Mouse (Mus musculus): ENCODE results near the gene Cuedc1. TPM values are rescaled to one million over a fixed set of nuclear protein-coding genes. Genes with fewer than 3 reads are reported as not detected.

Gene Cuedc1
- polyA plus RNA-seq, 1 experiment, result 21.9 TPM

DNA sequence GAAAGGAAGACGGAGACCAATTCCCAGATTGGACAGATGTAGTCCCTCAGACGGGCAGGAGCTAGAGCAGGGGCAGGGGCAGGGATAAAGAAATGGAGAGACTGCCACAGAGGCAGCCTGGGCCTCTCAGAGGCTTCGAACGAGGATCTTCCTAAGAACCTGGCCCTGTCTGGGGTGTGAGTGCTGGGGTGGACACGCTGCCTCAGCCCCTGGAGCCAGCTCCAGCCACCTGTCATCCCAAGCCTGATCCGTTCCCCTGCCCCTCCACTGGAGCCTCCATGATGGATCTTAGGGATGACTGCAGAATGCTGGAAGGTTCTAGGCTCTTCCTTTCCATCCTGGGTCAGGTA, 20.2 kb downstream of the Cuedc1 start:
- H3K4me1 ChIP-seq (ENCODE audit: control insufficient read depth, insufficient read depth, low read length), result peaks cover 5% of the 10 kb centered on the region
- H3K9me3 ChIP-seq (replicated peaks; ENCODE audit: control insufficient read depth, insufficient read depth, low read length, poor library complexity, severe bottlenecking), result no peaks in the 10 kb centered on the region
- no peaks in the 10 kb centered on the region for H3K27me3 ChIP-seq (ENCODE audit: control insufficient read depth, insufficient read depth, low read length, poor library complexity, severe bottlenecking)
- no peak overlapping the region for H3K4me3 ChIP-seq (ENCODE audit: low read depth, low read length)
- H3K36me3 ChIP-seq (ENCODE audit: control insufficient read depth, insufficient read depth, low read length, poor library complexity, severe bottlenecking), result no peaks in the 10 kb centered on the region
- no peak overlapping the region for H3K27ac ChIP-seq (ENCODE audit: insufficient read depth, low read length)
- no peak overlapping the region for H3K9ac ChIP-seq (ENCODE audit: low read depth, poor library complexity, severe bottlenecking)
- TF ChIP-seq EP300 (IDR thresholded peaks at IDR 0.05; ENCODE audit: insufficient read depth, low read depth, low read length), result no peak
- no peak for TF ChIP-seq CTCF (IDR thresholded peaks at IDR 0.05; ENCODE audit: low read depth, low read length)
- TF ChIP-seq POLR2A (IDR thresholded peaks at IDR 0.05; ENCODE audit: insufficient read depth, low read length), result no peak

DNA sequence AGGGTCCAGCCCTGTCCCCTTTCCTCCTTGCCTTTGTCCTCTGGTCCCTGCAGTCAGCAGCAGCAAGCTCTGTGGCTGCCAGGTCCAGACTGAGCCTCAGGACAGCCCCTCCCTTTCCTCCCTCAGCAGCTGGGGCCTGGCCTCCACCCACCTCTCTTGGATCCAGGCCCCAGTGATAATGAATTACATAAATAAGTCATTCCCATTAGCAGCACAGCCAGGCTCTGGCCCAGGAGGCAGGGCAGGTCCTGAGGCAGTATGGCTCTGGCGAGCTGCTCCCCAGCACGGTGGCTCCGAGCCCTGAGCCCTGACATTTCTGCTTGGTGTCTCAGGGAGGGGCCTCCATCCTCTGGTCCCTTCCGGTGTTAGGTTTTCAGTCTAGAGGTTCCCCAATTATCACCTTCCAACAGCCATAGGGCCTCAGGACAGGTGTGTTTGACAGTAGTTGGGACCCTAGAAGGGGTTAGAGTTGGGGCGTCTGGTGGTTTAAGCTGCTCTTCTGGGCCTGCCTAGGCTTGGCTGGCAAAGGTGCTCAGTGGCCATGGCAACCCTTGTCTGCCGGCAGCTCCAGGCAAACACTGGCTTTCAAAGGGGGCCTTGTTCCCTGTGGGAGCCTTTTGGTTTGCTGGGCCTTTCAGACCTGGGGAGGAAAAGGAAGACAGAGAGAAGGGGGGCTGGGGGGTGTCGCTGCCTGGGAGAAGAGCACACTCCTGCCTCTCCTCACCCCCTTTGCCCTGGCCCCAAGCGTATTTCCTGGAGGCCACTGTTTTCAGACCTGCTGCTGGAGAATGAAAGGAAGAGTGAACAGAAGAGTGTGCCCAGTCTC, 21.2 kb downstream of the Cuedc1 start:
- Histone ChIP-seq H3K27me3 (ENCODE audit: control insufficient read depth, insufficient read depth, low read length, poor library complexity, severe bottlenecking) (no peaks in the 10 kb centered on the region), H3K4me1 (ENCODE audit: control insufficient read depth, insufficient read depth, low read length) (peaks cover 10% of the 10 kb centered on the region), H3K9ac (ENCODE audit: low read depth, poor library complexity, severe bottlenecking) (no peak overlapping the region), H3K27ac (ENCODE audit: insufficient read depth, low read length) (peak overlapping the region; percentile 55), H3K4me3 (ENCODE audit: low read depth, low read length) (no peak overlapping the region), H3K36me3 (ENCODE audit: control insufficient read depth, insufficient read depth, low read length, poor library complexity, severe bottlenecking) (no peaks in the 10 kb centered on the region), H3K9me3 (replicated peaks; ENCODE audit: control insufficient read depth, insufficient read depth, low read length, poor library complexity, severe bottlenecking) (no peaks in the 10 kb centered on the region)
- no peak for TF ChIP-seq CTCF (IDR thresholded peaks at IDR 0.05; ENCODE audit: low read depth, low read length)
- no peak for TF ChIP-seq POLR2A (IDR thresholded peaks at IDR 0.05; ENCODE audit: insufficient read depth, low read length)
- peak; percentile 81; the same call in 1 of the 2 replicates for TF ChIP-seq EP300 (IDR thresholded peaks at IDR 0.05; ENCODE audit: insufficient read depth, low read depth, low read length)

DNA sequence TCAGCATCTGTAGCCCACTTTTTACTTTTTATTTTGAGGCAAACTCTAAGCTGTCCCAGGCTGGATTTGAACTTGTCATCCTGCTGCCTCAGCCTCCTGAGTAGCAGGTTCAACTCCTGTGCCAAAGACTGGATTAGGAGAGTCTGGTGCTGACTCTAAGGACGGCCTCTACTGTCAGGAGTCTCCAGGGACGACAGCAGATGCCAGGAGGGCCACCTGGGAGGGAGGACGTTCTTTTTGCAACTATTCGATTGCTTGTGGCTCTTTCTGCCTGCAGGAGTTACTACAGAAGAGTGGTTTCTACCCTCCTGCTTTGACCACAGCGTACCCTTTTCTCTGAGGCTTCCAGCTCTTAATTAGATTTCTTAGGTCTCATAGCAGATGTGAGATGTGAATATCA, 24.7 kb downstream of the Cuedc1 start:
- Histone ChIP-seq H3K9me3 (replicated peaks; ENCODE audit: control insufficient read depth, insufficient read depth, low read length, poor library complexity, severe bottlenecking) (no peaks in the 10 kb centered on the region), H3K36me3 (ENCODE audit: control insufficient read depth, insufficient read depth, low read length, poor library complexity, severe bottlenecking) (no peaks in the 10 kb centered on the region), H3K27ac (ENCODE audit: insufficient read depth, low read length) (peak overlapping the region; percentile 83), H3K9ac (ENCODE audit: low read depth, poor library complexity, severe bottlenecking) (no peak overlapping the region), H3K4me3 (ENCODE audit: low read depth, low read length) (no peak overlapping the region), H3K27me3 (ENCODE audit: control insufficient read depth, insufficient read depth, low read length, poor library complexity, severe bottlenecking) (no peaks in the 10 kb centered on the region), H3K4me1 (ENCODE audit: control insufficient read depth, insufficient read depth, low read length) (peaks cover 7% of the 10 kb centered on the region)
- TF ChIP-seq EP300 (IDR thresholded peaks at IDR 0.05; ENCODE audit: insufficient read depth, low read depth, low read length) (no peak), POLR2A (IDR thresholded peaks at IDR 0.05; ENCODE audit: insufficient read depth, low read length) (no peak), CTCF (IDR thresholded peaks at IDR 0.05; ENCODE audit: low read depth, low read length) (no peak)

- Histone ChIP-seq H3K27ac (ENCODE audit: insufficient read depth, low read length) (peak overlapping the region; percentile 83), H3K4me3 (ENCODE audit: low read depth, low read length) (no peak overlapping the region), H3K4me1 (ENCODE audit: control insufficient read depth, insufficient read depth, low read length) (peaks cover 7% of the 10 kb centered on the region), H3K36me3 (ENCODE audit: control insufficient read depth, insufficient read depth, low read length, poor library complexity, severe bottlenecking) (no peaks in the 10 kb centered on the region), H3K27me3 (ENCODE audit: control insufficient read depth, insufficient read depth, low read length, poor library complexity, severe bottlenecking) (no peaks in the 10 kb centered on the region), H3K9ac (ENCODE audit: low read depth, poor library complexity, severe bottlenecking) (no peak overlapping the region), H3K9me3 (replicated peaks; ENCODE audit: control insufficient read depth, insufficient read depth, low read length, poor library complexity, severe bottlenecking) (no peaks in the 10 kb centered on the region)
- TF ChIP-seq EP300 (IDR thresholded peaks at IDR 0.05; ENCODE audit: insufficient read depth, low read depth, low read length) (peak; percentile 81; the same call in 1 of the 2 replicates), CTCF (IDR thresholded peaks at IDR 0.05; ENCODE audit: low read depth, low read length) (no peak)
Observed at GRCm38 (mm10) chr11:88123021-88123420, 25.2 kb downstream of the Cuedc1 start.

DNA sequence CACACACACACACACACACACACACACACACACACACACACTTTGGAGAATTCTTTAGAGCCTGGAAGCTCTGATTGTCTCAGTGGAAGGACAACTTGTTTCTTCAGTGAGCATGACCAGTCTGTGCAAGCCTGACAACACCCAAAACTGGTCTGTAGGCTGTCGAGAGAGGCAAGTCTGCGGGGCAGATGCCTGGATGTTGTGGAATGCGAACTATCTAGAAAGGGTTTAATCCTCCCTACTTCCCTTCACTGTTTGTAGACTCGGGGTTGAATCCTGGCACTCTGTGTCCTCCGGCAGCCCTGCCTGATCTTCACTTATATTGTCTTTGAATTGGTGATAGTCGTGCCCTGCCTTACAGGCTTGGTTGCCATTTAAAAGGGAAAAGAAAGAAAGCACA, 25.9 kb downstream of the Cuedc1 start:
- Histone ChIP-seq H3K27ac (ENCODE audit: insufficient read depth, low read length) (peak overlapping the region; percentile 83), H3K4me1 (ENCODE audit: control insufficient read depth, insufficient read depth, low read length) (peaks cover 7% of the 10 kb centered on the region), H3K4me3 (ENCODE audit: low read depth, low read length) (no peak overlapping the region), H3K36me3 (ENCODE audit: control insufficient read depth, insufficient read depth, low read length, poor library complexity, severe bottlenecking) (no peaks in the 10 kb centered on the region), H3K9ac (ENCODE audit: low read depth, poor library complexity, severe bottlenecking) (peak overlapping the region; percentile 27; the same call in 1 of the 2 replicates), H3K27me3 (ENCODE audit: control insufficient read depth, insufficient read depth, low read length, poor library complexity, severe bottlenecking) (no peaks in the 10 kb centered on the region), H3K9me3 (replicated peaks; ENCODE audit: control insufficient read depth, insufficient read depth, low read length, poor library complexity, severe bottlenecking) (no peaks in the 10 kb centered on the region)
- TF ChIP-seq EP300 (IDR thresholded peaks at IDR 0.05; ENCODE audit: insufficient read depth, low read depth, low read length), result peak; percentile 40; the same call in 1 of the 2 replicates
- TF ChIP-seq POLR2A (IDR thresholded peaks at IDR 0.05; ENCODE audit: insufficient read depth, low read length), result no peak

DNA sequence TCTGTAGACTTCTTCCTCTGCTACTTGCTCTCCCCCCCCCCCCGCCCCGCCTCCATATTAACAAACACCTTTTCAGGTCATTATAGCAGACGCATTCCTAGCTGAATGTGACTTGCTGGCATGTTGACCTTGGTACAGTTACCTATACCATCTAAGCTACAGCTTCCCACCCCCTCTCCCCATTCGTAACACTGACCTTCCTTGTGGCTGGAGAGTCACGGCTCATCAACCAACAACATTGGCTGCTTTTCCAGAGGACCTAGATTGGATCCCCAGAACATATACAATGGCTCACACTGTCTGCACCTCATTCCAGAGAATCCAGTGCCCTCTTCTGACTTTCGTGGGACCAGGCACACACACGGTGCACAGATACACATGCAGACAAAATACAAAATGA, 27.6 kb downstream of the Cuedc1 start:
- no peak for TF ChIP-seq CTCF (IDR thresholded peaks at IDR 0.05; ENCODE audit: low read depth, low read length)
- no peak for TF ChIP-seq EP300 (IDR thresholded peaks at IDR 0.05; ENCODE audit: insufficient read depth, low read depth, low read length)
- no peak for TF ChIP-seq POLR2A (IDR thresholded peaks at IDR 0.05; ENCODE audit: insufficient read depth, low read length)
- Histone ChIP-seq H3K27me3 (ENCODE audit: control insufficient read depth, insufficient read depth, low read length, poor library complexity, severe bottlenecking) (no peaks in the 10 kb centered on the region), H3K9me3 (replicated peaks; ENCODE audit: control insufficient read depth, insufficient read depth, low read length, poor library complexity, severe bottlenecking) (no peaks in the 10 kb centered on the region), H3K36me3 (ENCODE audit: control insufficient read depth, insufficient read depth, low read length, poor library complexity, severe bottlenecking) (no peaks in the 10 kb centered on the region), H3K4me3 (ENCODE audit: low read depth, low read length) (no peak overlapping the region), H3K27ac (ENCODE audit: insufficient read depth, low read length) (no peak overlapping the region), H3K4me1 (ENCODE audit: control insufficient read depth, insufficient read depth, low read length) (peaks cover 9% of the 10 kb centered on the region), H3K9ac (ENCODE audit: low read depth, poor library complexity, severe bottlenecking) (no peak overlapping the region)
